Mouse (Mus musculus) thymus, postnatal 14 days (tissue): ENCODE measurements around the gene Slc35g2.

Source experiments
- DNase-seq: peaks from one replicate; pipeline ENCODE4 v3.0.0; 2021

The Slc35g2 gene

DNA sequence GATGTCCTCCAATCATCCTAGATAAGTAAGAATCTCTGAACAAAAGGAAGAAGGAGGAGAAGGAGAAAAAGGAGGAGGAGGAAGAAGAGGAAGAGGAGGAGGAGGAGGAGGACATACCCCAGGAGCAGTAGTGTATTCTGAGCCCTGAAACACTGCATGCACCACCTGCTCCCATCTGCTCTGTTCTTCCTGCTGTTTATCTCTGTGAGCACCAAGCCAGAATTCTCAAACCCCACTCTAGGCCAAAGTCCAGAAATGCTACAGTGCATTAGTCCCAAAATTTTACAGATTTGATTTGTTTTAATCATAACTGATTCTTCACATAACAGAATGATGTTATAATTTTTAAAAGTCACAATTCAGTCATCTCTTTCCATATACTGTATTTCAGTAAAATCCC, 11.9 kb downstream of the Slc35g2 start:
- no peak for DNase-seq

- no peak for DNase-seq
Observed at GRCm38 (mm10) chr9:100558023-100558573, 12.8 kb downstream of the Slc35g2 start.

- no peak for DNase-seq
Observed at GRCm38 (mm10) chr9:100555686-100556085, 15.2 kb downstream of the Slc35g2 start.

- peak; percentile 56 for DNase-seq
Observed at GRCm38 (mm10) chr9:100548313-100548712, 22.6 kb downstream of the Slc35g2 start.

- no peak for DNase-seq
Observed at GRCm38 (mm10) chr9:100546594-100546910, 24.3 kb downstream of the Slc35g2 start.

DNA sequence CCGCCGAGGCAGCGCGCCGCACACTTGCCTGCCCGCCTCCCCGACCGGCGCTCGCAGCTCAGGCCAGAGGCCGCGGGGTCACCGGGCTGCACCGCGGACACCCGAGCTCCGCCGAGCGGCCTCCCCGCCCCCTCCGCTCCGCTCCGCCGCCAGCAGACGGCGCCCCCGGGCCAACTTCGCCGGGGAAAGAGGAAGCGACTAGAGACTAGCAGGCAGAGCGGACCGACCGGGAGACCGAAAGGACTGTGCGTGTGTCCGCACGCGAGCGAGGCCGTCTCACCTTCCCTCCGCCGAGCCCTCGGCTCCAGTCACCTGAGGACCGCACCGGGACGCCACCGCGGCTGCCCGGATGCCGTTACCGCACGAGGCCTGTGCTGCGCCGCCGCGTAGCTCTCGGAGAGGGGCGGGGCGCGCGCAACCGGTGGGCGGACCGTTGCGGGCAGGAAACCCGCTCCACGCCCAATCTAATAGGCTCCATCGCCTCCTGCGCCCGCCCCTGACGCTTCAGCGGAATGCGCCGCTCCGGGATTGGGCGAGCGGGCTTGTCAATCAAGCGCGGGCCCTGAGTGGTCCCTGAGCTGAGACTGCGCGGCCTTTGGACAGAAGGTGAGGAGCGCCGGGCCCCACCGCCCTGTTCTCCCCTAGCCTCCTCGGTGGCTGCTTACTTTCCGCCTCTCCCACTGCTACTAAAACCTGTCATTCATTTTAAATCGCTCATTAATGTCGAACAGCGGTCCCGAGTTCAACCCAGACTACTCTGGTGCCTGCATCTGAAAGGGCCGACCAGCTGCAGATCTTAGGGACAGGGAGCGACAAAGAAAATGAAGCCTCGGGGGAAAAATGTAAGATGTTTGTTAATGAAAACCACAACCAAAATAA, 24.9 kb downstream of the Slc35g2 start, which contains the start of gene Nck1:
Gene Nck1 (minus strand): TSS at position 420 of the 879 bp plus-strand sequence.
- DNase-seq: peak; percentile 100

DNA sequence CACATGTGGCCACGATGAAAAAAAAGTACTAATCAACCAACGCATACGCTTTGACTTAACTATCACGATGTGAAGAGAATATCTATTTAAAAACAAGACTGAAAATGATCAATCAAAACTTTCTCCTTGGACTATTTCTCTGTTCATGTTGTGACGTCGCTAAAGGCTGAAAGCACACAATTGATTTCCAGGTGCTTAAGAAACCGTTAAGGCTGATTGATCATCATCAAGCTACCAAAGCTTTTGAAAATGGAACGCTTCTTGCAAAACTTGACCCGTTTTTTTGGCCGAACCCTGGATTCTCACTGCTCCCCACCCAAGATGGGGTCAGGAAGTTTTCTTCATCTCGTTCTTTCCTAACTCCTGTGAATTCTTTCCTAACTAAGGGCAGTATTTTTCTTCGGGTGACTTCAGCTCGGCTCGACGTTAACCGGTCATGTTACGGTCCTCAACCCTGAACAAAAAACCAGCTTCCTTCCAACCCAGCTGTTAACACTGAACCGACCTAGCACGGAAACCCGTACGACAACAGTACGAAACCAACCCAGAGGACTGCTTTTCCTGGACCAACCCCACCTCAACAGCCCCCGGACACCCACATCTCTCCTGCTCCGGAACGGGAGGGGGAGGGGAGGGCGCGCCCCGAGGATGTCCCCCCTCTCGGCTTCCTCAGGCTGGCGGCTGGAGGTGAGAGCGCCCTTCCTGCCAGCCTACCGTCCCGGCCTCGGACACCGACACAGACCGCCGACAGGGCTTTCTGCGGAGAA, 25.8 kb downstream of the Slc35g2 start:
- peak; percentile 88 for DNase-seq

GRCm38 (mm10) chr9:100535618-100536262, 35.1 kb downstream of the Slc35g2 start:
- DNase-seq: no peak

- no peak for DNase-seq
Observed at GRCm38 (mm10) chr9:100534686-100535085, 36.2 kb downstream of the Slc35g2 start.

DNA sequence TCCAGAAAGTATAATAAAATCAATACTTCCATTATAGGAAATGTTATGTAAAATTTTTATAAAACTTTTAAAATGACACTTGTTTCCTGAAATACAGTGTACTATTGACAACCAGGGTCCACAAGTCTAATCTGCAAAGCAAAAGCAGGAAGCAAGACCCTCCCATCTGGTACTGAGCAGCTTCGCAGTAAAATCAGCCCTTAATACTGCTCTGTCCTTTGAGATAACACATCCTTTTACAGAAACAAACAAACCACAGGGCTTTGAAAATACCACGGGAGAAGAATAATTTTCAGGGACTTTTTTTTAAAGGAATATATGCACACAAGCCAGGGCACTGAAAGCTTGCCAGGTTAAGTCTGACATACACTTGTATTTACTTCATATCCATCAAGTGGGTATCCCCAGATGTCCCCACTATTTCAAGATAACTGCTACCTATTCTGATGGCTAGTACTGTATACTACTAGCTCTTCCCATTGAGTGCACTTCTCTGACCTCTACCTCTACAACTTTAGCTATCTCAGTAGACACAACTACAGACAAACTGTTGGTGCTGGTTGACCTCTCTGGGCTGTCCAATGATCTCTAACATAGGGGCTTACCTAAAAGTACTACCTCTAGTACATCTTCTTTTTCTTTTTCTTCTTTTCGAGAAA, 37.9 kb downstream of the Slc35g2 start:
- DNase-seq: no peak

- DNase-seq: no peak
Observed at GRCm38 (mm10) chr9:100531296-100531695, 39.6 kb downstream of the Slc35g2 start.

- DNase-seq: no peak
Observed at GRCm38 (mm10) chr9:100525225-100525624, 45.7 kb downstream of the Slc35g2 start.

- DNase-seq: no peak
Observed at GRCm38 (mm10) chr9:100522029-100522428, 48.9 kb downstream of the Slc35g2 start.

GRCm38 (mm10) chr9:100520586-100520985, 50.3 kb downstream of the Slc35g2 start:
- peak; percentile 49 for DNase-seq

GRCm38 (mm10) chr9:100520012-100520411, 50.9 kb downstream of the Slc35g2 start:
- peak; percentile 15 for DNase-seq

GRCm38 (mm10) chr9:100507581-100507980, 63.3 kb downstream of the Slc35g2 start:
- no peak for DNase-seq

GRCm38 (mm10) chr9:100506652-100507051, 64.2 kb downstream of the Slc35g2 start:
- no peak for DNase-seq

- no peak for DNase-seq
Observed at GRCm38 (mm10) chr9:100505498-100505897, 65.4 kb downstream of the Slc35g2 start.
